Mouse (Mus musculus) adrenal gland, postnatal 14 days (tissue): ENCODE results near the gene Ubtf. TPM values are rescaled to one million over a fixed set of nuclear protein-coding genes. Genes with fewer than 3 reads are reported as not detected.

Experiments used
- DNase-seq: peaks from one replicate; pipeline ENCODE4 v3.0.0; 2021; ENCODE audit warnings: mixed read lengths
- total RNA-seq: library from RNA; stranded (reverse); gene quantifications from 2 replicates; pipeline ENCODE4 v1.2.3, GENCODE M21; 2021

Gene Ubtf
- total RNA-seq, 1 experiment from 2014 or later: 106 TPM

DNA sequence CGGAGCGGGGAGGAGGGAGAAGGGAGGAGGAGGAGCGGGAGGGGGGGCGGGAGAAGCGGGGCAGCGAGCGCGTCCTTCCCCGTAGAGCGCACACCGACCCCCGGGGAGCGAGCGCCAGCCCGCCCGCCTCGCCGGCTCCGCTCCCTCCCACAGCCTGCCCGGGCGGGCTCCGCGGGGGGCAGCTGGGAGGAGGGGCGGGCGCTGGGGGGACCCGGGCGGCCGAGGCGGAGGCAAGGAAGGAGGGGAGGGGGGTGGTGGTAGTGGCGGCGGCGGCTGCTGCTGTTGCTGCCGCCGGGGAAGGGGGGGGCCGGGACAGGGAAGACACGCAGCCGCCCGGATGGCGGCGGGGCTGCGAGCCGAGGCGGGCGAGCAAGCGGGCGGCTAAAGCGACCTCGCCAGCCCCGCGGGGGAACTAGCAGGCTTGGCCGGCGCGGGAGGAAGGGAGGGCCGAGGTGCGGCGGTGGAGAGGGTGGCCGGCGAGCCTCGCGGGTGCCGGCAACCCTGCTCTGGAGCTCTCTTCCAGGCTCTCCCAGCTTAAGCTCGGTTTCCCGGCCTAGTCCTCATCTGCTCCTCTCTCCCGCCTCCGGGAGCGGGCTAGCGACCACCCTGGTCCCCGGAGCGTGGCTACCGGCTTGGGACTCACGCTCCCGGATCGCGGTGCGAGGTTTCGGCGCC is 1.5 kb downstream of the Ubtf start:
- peak; percentile 89 for DNase-seq

DNA sequence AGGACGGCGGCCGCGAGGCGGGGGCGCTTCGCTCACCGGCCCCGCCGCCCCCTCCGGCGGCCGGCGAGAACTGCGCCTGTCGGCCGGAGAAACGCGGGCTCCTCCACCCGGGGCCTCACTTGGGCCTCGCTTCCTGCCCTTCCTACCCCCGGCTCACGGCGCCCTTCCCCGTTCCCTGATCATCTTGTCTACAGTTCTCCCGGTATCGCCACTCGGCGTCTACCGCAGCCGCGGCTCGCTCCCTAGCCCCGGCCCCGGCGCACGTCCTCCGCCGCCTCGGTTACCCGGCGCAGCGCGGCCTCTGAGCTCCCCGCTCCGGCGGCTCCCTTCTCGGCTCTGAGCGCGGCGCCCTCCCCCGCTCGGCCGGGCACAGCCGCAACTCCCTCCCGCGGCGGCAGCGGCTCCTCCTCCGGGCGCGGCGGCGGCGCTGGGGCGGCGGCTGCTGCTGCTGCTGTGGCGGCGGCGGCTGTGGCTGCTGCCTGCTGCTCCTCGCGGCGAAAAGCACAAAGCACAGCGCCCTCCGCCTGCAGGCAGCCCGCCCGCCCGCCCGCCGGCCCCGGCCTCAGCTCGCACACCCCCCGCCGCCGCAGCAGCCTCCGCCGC is 2.1 kb downstream of the Ubtf start:
- DNase-seq: peak; percentile 86

DNA sequence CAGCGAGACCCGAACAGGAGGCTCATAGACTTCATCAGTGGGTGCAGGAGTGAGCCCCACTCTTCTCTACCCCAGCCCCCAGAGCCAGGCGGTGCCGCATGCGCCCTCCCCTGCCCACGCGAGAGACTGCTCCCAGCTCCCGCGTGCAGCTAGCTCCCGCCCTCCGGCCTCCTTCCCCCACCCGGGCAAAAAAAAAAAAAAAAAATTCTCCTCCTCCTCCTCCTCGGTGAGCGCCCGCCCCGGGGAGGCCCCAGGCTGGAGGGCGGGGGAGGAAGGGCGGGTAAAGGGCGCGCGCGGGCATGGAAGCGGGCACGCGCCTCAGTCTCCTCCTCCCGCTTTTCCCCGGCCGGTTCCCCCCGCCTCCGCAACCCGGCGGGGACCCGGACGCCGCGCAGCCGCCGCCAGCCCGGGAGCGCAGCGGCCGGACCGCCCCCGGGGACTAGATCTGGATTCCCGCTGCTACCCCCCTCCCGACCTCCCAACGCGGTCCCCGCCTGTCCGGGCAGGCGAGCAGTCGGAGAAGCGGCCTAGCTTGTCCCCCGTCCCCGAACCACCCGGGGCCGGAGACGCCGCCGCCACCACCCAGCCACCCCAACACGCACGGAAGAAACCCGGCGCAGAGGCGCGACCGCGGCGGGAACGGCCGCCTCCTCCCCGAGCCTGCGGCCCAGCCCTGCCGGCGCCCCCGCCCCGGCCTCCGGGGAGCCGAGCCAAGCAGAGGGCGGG is 2.8 kb downstream of the Ubtf start:
- peak; percentile 96 for DNase-seq

DNA sequence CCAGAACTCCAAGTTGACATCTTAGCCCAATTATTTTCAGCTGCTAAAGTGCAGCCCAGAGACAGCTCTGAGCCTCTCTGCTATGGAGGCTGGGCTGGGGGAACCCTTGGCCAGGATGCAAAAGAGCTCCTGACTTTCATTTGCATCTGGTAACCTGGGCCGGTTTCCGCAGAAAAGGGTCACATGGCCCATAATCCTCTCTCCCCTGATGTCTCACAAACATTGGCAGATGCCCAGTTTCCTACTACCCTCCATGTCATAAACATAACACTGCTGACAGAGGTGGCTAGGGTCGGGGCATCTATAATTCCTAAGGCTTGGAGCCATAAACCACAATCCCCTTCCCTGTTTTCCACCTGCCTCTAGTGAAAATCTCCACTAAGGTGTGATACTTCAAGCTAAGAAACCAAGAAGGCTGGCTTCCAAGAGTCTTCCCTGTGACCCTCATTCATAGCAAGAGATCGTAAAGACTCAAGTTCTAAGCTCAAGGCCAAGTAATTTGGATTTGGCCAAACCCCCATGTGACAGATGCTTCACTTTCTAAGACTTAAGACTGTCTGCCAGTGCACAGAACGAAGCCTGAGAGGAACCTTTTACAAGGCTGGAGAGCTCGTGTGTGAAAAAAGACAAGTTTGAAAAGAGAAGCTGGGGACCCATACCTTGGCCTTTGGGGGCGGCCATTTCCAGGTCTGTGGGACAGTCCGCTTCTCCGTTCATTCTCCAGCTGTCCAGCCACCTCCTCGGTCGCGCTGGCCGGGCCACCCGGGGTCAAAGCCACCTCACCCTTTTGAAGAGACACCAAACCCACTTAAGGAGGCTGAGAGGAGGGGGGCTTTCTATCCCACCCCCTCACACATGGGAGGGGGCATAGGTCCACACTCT is 3.6 kb downstream of the Ubtf start:
- DNase-seq: peak; percentile 18

- no peak for DNase-seq
Measured at GRCm38 (mm10) chr11:102314321-102314720, 5.2 kb downstream of the Ubtf start.

GRCm38 (mm10) chr11:102312586-102312985 is 7.0 kb downstream of the Ubtf start:
- DNase-seq: no peak

- DNase-seq: no peak
Measured at GRCm38 (mm10) chr11:102311966-102312365, 7.6 kb downstream of the Ubtf start.

DNA sequence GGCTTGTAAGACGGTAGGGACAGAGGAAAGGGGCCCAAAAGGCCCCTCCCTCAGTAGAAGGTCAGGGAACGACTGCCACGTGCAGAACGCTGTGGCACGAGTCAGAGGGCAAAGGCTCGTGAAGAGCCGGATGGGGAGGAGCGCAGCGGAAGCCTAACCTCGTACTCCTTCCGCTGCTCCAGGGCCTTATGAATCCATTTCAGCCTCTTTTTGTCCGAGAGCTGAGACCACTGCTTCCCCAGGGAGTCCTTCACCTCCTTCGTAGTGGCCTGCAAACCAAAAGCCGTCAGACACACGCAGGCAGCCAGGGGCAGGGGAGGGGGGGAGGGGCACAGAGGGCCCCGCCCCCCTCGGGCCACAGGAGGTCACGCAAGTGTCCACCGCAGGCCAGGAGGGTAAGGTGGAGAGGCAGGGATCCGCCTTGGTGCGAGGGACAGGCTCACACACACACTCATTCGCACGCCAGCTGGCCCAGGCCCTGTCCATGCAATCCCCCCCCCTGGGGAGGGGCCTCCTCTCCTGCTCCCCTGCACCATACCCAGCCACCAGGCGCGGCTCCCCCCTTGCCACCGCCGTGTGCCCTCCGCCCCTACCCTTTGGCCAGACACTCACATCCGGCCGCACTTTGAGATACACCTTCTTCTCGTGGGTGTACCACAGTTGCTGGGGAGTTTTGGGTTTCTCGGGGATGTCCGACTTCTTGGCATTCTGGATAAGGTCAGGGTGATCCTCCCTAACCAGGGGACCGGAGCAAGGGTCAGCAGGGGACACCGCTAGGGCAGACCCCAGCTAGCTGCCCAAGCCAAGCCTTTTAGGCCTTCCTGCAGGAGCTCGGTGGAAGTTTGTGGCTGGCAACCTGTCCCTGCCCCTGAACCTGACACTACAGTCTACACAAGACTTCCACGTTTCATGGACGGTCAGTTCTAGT is 8.5 kb downstream of the Ubtf start:
- peak; percentile 55 for DNase-seq

GRCm38 (mm10) chr11:102309821-102310617 is 9.5 kb downstream of the Ubtf start:
- DNase-seq: peak; percentile 51

DNA sequence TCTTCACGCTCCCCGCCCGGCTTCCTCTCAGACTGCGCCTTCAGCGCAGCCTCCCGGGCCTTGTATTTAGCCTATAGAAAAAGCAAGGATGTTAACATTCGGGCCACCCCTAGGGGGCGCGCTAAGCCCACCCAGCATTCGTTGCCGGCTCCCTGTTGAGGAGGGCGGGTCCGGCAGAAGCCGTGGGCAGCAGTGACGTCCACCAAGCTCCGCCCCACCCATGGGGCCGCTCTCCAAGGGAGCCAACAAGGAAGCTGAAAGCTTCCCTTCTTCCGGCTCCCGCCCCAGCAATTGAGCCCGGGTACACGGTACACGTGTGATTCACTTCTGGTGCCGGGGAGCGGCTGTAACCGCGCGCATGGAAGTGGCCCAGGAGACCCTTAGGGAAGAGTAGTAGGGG is 10.6 kb downstream of the Ubtf start:
- peak; percentile 99 for DNase-seq

DNA sequence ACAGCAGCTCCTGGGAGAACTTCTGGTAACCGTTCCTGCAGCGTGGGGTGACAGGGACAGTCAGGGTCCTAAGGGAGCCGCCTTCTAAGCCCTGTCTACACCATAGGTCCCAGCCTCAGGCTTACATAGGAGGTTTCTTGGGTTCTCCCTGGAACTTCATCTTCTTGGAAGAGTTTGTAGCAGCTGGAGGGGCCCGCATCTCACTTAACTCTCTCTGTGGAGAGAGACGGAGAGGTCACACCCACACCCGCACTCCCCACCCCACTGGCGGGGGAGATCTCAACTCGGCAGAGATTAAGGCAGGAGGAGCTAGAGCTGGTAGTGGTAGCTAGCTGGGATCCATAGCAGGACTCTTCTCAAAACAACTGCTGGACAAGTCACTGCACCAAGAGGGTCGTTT is 11.4 kb downstream of the Ubtf start:
- peak; percentile 2 for DNase-seq

DNA sequence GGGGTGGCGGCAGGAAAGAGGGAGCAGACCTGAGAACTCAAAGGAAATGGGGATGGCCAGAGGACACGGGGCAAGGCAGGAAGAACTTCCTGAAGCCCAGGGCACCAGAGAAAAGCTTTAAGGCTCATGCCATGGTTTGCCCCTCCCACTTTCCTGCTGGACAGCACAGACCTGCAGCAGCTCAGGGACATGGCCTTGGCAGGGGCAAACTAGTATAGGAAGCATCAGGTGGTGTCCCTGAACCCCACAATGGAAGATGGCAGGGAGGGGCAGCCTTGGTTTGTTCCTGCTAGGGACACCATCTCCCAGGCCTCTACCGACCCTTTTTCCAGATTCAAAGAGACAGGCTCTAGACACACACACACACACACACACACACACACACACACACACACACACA is 14.2 kb downstream of the Ubtf start:
- peak; percentile 61 for DNase-seq

DNA sequence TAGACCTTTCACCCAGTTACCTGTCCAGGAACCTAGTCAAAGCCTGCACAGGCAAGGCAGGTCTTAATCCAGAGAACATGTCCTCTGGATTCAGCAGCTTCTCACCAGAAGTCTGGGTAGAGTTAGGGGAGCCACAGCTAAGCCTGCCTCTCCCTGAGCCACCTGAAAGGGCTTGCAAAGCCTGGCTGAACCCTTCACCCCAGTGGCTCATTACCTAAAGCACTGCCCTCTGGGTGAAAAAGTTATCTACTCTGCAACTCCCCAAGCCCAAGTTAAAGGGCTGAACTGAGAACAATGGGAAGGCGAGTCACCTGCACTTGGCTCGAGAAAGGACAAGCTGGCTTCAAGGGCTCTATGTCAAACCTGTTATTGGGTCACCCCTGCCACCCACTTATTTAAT is 15.4 kb downstream of the Ubtf start:
- DNase-seq: no peak

GRCm38 (mm10) chr11:102299839-102300238 is 19.7 kb downstream of the Ubtf start:
- peak; percentile 77 for DNase-seq

DNA sequence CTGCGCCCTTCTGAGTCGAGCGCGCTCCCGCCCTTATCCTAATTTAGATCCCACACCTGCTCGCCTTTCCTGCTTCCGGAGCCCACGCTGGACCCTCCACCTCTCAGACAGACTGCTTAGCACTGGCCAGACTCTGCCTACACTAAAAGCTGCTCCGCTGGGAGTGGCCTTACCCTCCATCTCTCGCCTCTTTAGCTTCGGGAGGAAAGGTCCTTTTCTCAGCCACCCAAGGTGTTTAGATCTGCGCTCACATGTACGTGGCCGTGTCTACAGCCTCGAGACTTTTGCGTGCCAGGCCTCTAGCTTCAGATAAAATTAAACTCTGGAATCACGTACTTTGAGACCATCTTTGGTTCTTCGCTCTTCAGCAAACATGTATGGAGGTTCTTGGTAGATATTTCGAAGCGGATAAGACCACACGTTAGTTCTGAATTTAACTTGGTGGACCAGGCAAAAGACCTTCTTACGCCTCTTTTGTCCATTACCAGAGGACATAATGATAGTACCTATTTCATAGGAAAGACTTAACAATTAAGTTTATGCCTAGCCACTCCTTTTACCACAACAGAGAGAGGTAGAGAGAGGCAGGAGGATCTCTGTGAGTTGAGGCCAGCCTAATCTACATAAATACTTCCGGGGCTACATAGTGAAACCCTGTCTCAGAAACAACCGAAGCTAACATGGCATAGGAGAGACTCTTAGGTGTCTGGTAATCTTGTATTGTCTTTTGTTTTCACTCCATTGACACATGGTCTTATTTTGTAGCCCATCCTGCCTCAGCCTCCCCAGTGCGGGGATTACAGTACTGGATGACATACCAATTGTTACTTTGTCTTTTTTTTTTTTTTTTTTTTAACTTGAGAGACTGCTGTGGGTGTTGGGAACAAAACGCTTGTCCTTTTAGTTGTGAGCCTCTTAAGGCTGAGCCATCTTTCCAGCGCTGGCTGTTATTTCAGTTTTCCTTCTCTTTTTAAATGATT is 21.7 kb downstream of the Ubtf start:
- no peak for DNase-seq

GRCm38 (mm10) chr11:102296491-102297472 is 22.8 kb downstream of the Ubtf start, which contains the start of gene Atxn7l3:
Atxn7l3 (minus strand) TSS chr11:102296631.
- peak; percentile 100 for DNase-seq

DNA sequence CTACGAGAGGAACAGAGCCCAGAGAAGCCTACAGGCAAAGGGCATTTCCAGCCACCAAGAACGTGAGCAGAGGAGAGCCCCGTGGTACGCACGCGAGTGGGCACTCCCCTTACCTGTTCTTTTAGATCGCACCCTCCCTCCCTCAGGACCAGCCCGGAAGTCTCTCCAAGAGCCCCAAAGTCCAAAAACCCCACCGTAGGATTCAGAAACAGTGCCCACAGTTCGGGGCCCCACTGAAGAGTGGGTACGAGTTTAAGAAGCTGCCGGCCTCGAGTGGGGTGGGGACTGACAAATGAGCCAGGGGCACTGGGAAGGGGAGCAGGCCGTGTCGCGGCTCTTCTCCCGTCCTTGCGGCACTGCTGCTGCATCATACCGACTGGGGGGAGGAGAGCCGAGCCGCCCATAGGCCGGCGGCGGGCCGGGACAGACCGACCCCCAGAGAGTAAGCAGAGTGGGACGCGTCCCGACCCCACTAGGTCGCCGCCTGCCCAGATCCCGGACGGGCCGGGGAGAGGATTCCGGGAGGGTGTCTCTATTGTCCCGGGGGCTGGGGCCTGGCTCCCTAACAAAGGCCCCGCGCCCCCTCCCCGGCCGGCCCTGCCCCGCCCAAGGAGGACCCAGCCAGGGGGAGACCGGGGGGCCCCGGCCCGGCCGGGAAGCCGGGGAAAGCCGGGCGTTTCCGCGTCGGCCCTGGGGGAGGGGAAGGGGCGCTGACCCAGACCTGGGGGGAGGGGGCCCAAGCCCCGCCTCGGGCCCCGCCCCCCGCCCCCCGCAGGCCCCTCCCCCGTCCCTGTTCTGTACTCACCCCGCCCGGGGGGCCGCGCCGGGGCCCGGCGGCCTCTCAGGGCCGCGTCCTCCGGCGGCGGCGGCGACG is 23.7 kb downstream of the Ubtf start:
- peak; percentile 77 for DNase-seq
